Mouse (Mus musculus) skeletal muscle tissue, adult 2 months (tissue): Measurements from ENCODE around the gene Hoxd10.

Experiments
- DNase-seq: peaks from one replicate; pipeline ENCODE4 v3.0.0-alpha.2; 2012; ENCODE audit warnings: low read depth, low spot score

The Hoxd10 gene

GRCm38 (mm10) chr2:74730331-74730730 lies 38.6 kb downstream of the Hoxd10 start:
- no peak for DNase-seq

- no peak for DNase-seq
Observed at GRCm38 (mm10) chr2:74731055-74731454, 39.3 kb downstream of the Hoxd10 start.

- no peak for DNase-seq
Observed at GRCm38 (mm10) chr2:74731799-74732512, 40.2 kb downstream of the Hoxd10 start.

- no peak for DNase-seq
Observed at GRCm38 (mm10) chr2:74732513-74733316, 41.0 kb downstream of the Hoxd10 start.

- DNase-seq: no peak
Observed at GRCm38 (mm10) chr2:74733317-74733661, 41.6 kb downstream of the Hoxd10 start.

GRCm38 (mm10) chr2:74733765-74734164 lies 42.0 kb downstream of the Hoxd10 start:
- no peak for DNase-seq

- DNase-seq: no peak
Observed at GRCm38 (mm10) chr2:74734451-74734850, 42.7 kb downstream of the Hoxd10 start.

- DNase-seq: no peak
Observed at GRCm38 (mm10) chr2:74734996-74735811, 43.5 kb downstream of the Hoxd10 start.

GRCm38 (mm10) chr2:74735851-74736687 lies 44.3 kb downstream of the Hoxd10 start:
- no peak for DNase-seq

- DNase-seq: no peak
Observed at GRCm38 (mm10) chr2:74736688-74737577, 45.2 kb downstream of the Hoxd10 start.

GRCm38 (mm10) chr2:74737578-74738070 lies 45.9 kb downstream of the Hoxd10 start:
- no peak for DNase-seq

GRCm38 (mm10) chr2:74738623-74739475 lies 47.1 kb downstream of the Hoxd10 start:
- DNase-seq: no peak

GRCm38 (mm10) chr2:74739476-74739800 lies 47.7 kb downstream of the Hoxd10 start:
- no peak for DNase-seq

- no peak for DNase-seq
Observed at GRCm38 (mm10) chr2:74739869-74740268, 48.1 kb downstream of the Hoxd10 start.

- DNase-seq: no peak
Observed at GRCm38 (mm10) chr2:74740311-74741091, 48.8 kb downstream of the Hoxd10 start.

GRCm38 (mm10) chr2:74741252-74741978 lies 49.7 kb downstream of the Hoxd10 start:
- DNase-seq: no peak

- DNase-seq: no peak
Observed at GRCm38 (mm10) chr2:74741979-74742277, 50.2 kb downstream of the Hoxd10 start.
